Mouse (Mus musculus) testis, adult 2 months (tissue): ENCODE measurements around the gene Gm29094. TPM values are rescaled to one million over a fixed set of nuclear protein-coding genes. Genes with fewer than 3 reads are reported as not detected.
"Not testable (repeated sequence)": the region's sequence is repeated elsewhere in the genome, so short reads cannot be mapped to it uniquely, and the experiment has no call there.

Experiments
- H3K27ac ChIP-seq: fragments of 200-500 bp; 2 replicates; pipeline ENCODE4 v1.5.1; 2012; ENCODE audit warnings: low read depth, low read length; ENCODE audit not compliant: control insufficient read depth, insufficient read depth
- H3K27me3 ChIP-seq: fragments of 200-500 bp; 2 replicates; pipeline ENCODE4 v1.6.1; 2012; ENCODE audit warnings: mild to moderate bottlenecking, low read length, moderate library complexity; ENCODE audit not compliant: control insufficient read depth, insufficient read depth
- H3K36me3 ChIP-seq: fragments of 200-500 bp; 2 replicates; pipeline ENCODE4 v1.6.1; 2012; ENCODE audit warnings: mild to moderate bottlenecking, low read length; ENCODE audit not compliant: control insufficient read depth, insufficient read depth
- H3K4me1 ChIP-seq: fragments of 200-500 bp; 2 replicates; pipeline ENCODE4 v1.6.1; 2012; ENCODE audit warnings: low read length; ENCODE audit not compliant: control insufficient read depth, insufficient read depth
- H3K4me3 ChIP-seq: fragments of 200-500 bp; 2 replicates; pipeline ENCODE4 v1.5.1; 2012; ENCODE audit warnings: low read depth, mild to moderate bottlenecking, low read length, moderate library complexity, mixed read lengths; ENCODE audit not compliant: control insufficient read depth
- polyA plus RNA-seq: library from polyadenylated mRNA; depleted of rRNA; stranded (reverse); fragments of >200 nt; gene quantifications from 2 replicates; pipeline ENCODE4 v1.2.3, GENCODE M21; 2012; rRNA removed

Gm29094 gene
- polyA plus RNA-seq: not detected in 2 replicates

DNA sequence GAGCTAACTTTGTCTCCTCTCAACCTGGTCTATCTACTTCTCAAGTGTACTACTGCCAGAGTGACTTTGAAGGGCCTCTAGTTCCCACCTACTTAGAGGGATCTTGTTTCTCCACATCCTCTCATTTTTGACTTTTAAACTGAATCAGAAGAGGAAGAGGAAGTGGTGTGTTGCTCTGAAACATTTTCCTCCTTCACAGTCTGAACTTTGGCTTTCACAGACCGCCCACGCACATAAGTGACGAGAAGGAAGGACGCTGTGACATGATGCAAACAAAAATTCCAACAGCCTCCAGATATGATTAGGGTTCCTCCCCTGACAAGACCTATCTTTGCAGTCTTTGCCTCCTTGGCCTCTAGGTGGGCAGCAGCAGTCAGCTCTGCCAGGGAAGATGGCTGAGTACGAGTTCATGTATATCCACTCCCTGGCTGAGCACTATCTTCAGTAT lies at the start of gene Gm29094, which contains the start of gene Bcl2a1b:
Gm29094 (plus strand) TSS at position 411 of the 448 bp plus-strand sequence.
Bcl2a1b (plus strand) TSS at position 241 of the 448 bp plus-strand sequence.
- not testable (repeated sequence) for H3K27me3 ChIP-seq, H3K36me3 ChIP-seq, H3K27ac ChIP-seq, H3K4me3 ChIP-seq, H3K4me1 ChIP-seq

DNA sequence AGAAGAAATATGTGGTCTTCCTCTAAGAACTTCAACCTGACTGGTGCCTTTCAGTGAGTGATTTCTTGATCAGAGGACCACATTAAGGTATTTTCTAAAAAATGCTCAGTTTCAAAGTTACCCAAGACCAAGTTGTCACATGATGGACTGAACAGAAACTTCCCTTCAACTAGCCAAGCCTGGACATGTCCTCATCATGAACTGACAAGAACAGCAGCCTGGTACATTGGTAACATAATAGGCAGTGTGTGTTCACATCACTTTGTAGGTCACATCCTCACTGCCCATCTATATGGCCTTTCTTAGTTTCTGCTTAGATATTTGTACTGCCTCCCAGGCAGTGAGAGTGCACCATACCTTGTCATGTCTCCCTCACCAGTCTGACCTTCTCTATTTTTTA lies 26.6 kb upstream of the Gm29094 start:
- not testable (repeated sequence) for H3K36me3 ChIP-seq, H3K4me1 ChIP-seq, H3K4me3 ChIP-seq, H3K27ac ChIP-seq, H3K27me3 ChIP-seq

DNA sequence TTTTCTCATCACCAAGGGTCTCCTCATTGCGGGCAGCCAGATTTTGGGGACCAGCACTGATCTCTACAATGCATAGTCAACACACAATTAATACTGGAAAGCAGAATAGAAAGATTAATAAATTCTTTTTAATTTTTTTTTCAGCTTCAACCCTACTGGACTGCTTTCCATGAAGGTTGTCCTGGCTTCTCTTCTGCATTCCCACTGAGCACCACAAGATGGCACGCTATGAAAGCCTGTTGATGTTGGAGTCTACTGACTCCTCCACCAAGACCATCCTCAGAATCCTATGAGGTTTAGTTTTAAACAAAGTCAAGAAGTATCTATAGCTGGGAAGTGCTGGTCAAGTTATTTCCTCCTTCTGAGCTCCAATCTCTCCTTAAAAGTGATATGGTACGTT lies 20.3 kb upstream of the Gm29094 start:
- not testable (repeated sequence) for H3K27ac ChIP-seq, H3K4me3 ChIP-seq, H3K36me3 ChIP-seq, H3K4me1 ChIP-seq, H3K27me3 ChIP-seq

DNA sequence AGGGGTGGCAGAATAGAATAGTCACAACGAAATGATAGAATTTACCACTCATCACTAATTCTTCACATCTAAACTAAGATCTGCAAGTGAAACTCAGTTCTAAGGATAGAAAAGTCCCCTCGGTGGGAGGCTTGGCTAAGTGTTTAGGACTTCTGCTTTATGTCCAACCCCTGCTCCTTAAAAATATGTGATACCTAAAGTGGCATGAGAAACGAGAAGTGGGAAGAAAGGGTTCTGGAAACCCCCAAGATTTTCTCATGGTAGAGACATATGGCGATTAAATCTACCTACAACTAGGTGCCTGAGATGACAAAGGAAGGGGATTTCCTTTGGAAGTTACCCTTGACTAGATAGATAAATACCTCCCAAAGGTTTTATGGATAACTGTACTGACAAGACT lies 19.7 kb upstream of the Gm29094 start:
- not testable (repeated sequence) for H3K27ac ChIP-seq, H3K36me3 ChIP-seq, H3K27me3 ChIP-seq

DNA sequence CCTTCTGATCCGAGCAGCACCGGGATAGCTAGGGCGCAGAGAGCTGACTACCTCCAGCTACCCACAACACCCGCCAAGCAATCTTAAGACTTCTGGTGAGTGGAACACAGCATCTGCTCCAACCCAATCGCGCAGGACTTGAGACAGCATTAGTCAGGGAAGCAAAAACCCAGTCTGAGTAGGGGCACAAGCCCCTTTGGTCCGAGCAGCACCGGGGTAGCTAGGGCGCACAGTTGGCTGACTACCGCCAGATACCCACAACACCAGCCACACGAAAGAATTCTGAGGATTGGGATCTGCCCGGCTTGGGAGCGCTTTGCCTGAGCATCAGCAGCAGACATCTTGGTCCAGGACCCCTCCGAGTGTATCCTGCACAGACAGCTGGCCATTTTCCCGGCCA lies 12.2 kb upstream of the Gm29094 start:
- H3K4me3 ChIP-seq, H3K27ac ChIP-seq, H3K4me1 ChIP-seq, H3K36me3 ChIP-seq, H3K27me3 ChIP-seq: not testable (repeated sequence)

More for the DNA sequence above, 19.7 kb upstream of the Gm29094 start:
- H3K4me1 ChIP-seq, H3K4me3 ChIP-seq: not testable (repeated sequence)

DNA sequence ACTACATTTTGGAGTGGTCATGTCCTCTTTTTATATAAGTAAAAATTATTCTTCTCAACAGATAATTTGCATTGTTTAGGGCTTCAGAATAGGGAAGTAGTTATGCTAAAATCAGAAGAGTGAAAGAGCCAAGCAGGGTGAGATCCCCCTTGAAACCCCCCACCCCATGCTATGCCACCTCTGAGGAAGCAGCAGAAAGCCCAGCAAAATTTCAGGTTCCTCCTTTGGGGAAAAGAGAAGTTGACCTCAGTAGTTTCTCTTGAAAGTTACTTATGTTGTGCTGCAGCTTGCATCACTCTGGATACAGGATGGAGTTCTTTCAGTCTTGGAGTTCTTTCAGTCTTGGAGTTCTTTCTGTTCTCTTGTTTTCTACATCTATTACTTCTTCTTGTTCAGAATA lies 3.7 kb upstream of the Gm29094 start:
- not testable (repeated sequence) for H3K27me3 ChIP-seq, H3K4me1 ChIP-seq, H3K27ac ChIP-seq, H3K4me3 ChIP-seq, H3K36me3 ChIP-seq

DNA sequence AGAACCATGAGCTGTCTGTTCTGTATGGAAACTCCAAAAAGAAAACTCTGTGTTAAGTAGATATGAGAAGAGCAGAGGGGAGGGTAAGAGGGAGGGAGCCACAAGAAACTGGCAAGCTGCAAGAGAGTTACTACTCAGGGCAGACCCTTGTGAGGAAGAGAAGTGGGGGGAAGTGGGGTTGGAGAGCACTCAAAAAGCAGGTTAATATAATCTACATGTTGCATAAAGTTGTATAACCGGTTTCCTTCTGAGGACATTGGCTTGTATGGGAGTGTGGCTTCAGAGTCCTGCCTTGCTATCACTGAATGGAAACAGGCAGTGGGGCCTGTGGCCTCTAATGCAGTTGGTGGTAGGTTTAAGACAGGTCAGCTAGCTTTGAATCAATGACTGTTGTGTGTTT lies 1.7 kb upstream of the Gm29094 start:
- not testable (repeated sequence) for H3K27ac ChIP-seq, H3K36me3 ChIP-seq, H3K4me1 ChIP-seq, H3K4me3 ChIP-seq, H3K27me3 ChIP-seq

DNA sequence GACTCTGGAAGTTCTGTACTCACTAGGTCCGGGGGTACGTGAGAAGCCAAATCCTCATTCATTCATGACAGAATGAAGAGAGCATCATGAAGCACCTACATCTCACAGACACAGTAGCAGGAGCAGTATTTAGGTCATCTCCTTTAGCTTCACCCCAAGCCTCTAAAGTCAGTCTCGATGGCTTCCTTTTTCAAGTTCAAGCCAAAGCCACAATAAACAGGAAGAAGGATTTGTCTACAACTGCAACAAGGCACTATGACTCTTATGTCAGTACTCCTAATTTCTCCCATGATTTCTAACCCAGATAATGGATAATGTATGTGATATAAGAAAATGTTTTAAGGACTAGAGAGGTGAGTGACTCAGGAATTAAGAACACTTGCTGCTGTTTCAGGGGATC lies 830 bp upstream of the Gm29094 start:
- H3K36me3 ChIP-seq, H3K27me3 ChIP-seq, H3K4me3 ChIP-seq: not testable (repeated sequence)

DNA sequence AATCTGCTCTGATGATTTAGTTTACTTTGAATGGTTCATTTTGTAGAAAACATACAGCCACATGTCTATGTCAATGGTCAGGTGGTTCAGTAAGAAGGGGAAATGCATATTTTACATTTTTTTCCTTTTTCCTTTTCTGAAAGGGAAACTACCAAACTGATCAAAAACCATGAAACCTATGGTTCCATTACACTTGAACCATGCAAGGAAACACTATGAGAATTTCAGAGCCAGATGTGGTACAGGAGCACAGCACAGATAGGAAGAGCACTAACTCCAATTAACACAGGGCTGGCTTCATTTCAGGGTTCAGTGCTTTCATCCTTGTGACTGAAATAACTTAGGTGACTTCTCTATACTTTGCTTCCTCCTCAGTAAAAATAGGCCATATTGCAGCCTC lies 3.1 kb downstream of the Gm29094 start:
- not testable (repeated sequence) for H3K4me3 ChIP-seq, H3K27ac ChIP-seq, H3K27me3 ChIP-seq, H3K4me1 ChIP-seq, H3K36me3 ChIP-seq

More for the DNA sequence above, 830 bp upstream of the Gm29094 start:
- not testable (repeated sequence) for H3K27ac ChIP-seq, H3K4me1 ChIP-seq

DNA sequence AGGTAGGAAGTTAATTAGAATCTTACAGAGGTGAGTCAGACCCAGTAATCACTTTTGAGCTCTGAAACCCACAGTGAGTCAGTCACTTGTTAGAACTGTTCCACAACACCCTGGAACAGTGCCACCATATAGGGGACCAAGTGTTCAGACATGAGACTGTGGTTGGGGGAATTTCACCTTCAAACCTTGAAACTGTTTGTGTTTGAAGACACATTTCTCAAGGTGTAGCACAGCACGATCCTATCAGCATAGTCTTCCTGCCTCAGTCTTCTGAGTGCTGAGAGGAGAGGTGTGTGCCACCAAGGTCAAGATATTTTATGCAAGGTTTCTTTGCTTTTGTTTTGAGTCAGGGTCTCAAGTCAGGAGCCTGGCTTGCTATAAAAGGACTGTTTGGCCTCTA lies 9.8 kb downstream of the Gm29094 start:
- H3K4me3 ChIP-seq: not testable (repeated sequence)

DNA sequence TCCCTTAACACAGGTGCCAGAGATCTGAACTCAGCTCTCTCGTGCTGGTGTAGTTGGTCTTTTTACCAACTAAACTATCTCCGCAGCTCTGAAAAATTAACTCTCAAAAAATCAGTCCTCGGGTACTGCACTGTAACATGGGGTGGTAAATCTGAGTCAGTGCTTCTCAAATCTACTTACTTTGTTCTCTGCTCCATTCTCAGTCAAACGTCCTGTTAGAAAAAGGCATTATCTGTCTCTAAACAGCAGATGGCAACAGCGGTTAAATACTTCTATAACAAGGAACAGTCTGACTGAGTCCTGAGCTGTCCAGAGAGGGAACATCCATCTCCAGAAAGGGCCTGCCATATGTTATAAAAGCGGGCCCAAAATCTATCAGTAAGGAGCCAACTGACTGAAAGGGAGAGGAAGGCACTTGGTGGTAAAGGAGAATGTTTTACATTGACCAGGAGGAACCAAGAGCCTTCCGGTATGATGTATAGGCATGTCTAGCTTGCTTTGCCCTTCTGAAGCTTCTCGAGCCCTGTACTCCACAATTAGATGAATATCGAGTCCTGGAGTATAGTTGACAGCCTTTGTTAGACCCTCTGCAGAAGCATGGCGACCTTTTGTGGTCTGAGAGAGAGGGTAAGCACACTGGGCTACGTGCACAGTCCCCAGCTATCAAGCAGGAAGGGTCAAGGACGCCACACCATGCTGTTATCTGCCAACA lies 11.3 kb downstream of the Gm29094 start, which contains the start of gene Mthfs:
Mthfs (plus strand) TSS at position 324 of the 712 bp plus-strand sequence.
- H3K36me3 ChIP-seq, H3K4me1 ChIP-seq, H3K27me3 ChIP-seq: not testable (repeated sequence)
- peak within 1 kb of the TSS; percentile 74 for H3K4me3 ChIP-seq
- peak within 1 kb of the TSS; percentile 74; the same call in 1 of the 2 replicates for H3K27ac ChIP-seq

More for the DNA sequence above, 9.8 kb downstream of the Gm29094 start:
- H3K27me3 ChIP-seq, H3K27ac ChIP-seq, H3K4me1 ChIP-seq, H3K36me3 ChIP-seq: not testable (repeated sequence)
